Mouse (Mus musculus) bone marrow, adult 2 months (tissue): ENCODE results near the gene Otof.

Experiments
- CTCF ChIP-seq: fragments of 200-500 bp; IDR thresholded peaks from 2 replicates; pipeline ENCODE4 v1.5.1; 2011; ENCODE audit warnings: low read length, control low read depth; ENCODE audit not compliant: control insufficient read depth, insufficient read depth
- POLR2A ChIP-seq: fragments of 200-500 bp; IDR thresholded peaks from 2 replicates; pipeline ENCODE4 v1.6.1; 2011; ENCODE audit warnings: low read depth, mild to moderate bottlenecking, control low read depth, low read length, borderline replicate concordance; ENCODE audit not compliant: control insufficient read depth

GRCm38 (mm10) chr5:30358436-30359099 lies 103.2 kb downstream of the Otof start:
- TF ChIP-seq CTCF (no peak), POLR2A (no peak)
